Mouse (Mus musculus): Measurements from ENCODE around the gene Ltbp4. TPM values are rescaled to one million over a fixed set of nuclear protein-coding genes. Genes with fewer than 3 reads are reported as not detected.

Gene Ltbp4
- polyA plus RNA-seq, 1 experiment from 2014 or later, result 6.1 TPM

DNA sequence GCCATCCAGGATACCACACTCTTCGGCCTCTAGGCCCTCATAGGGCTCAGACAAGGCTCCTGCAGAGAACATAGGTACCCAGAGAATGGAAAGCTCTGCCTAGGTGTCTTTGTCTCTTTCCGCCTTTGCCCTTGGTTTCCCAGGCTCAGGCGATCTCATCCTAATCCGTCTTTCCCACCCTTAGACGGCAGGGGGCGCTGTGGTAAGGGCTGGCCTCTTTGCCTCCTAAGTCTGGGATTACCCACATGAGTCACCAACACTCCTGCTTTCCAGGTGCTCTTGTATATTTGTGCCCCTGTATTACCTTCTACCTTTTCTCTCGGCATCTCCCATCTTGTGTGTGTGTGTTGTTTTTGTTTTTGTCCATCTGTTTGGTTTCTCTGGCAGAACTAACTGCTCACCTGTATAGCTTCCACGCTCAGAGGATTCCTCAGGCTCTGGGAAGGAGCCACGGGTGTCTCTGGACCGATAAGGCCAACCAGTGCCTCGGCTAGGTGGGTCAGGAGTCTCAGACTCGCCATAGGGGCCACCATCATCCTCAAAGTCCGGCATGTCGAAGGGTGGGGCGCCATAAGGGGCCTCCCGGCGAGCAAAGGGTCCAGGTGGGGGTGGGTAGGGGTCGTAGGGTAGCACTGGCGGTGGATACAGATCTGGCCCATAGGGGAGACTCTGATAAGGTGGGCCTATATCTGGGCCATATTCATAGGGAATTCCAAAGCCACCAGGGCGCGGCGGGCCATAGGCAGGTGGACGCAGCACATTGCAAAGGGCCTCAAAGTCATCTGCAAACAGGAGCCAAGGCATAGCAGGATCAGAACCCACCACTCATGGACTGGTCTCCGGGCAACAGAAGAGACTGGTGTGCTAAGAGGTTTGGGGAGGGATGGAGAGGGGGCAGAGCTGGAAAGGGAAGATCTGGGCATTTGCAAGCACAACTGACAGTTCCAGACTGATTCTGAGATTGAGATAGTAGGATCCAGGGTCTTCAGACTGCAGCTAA is 31.0 kb downstream of the Ltbp4 start:
- Histone ChIP-seq H3K4me3 (no peak overlapping the region), H3K9me3 (no peaks in the 10 kb centered on the region), H3K36me3 (no peaks in the 10 kb centered on the region), H3K4me1 (peaks cover 9% of the 10 kb centered on the region; the same call in 1 of the 2 replicates), H3K9ac (no peak overlapping the region), H3K27me3 (replicated peaks) (peaks cover 18% of the 10 kb centered on the region), H3K27ac (no peak overlapping the region), H3K4me2 (replicated peaks) (no peak overlapping the region)
- 78% methylated on average over 24 of the region's 24 CpGs for WGBS
- no peak for ATAC-seq (ENCODE audit: low FRiP score, low read depth)

DNA sequence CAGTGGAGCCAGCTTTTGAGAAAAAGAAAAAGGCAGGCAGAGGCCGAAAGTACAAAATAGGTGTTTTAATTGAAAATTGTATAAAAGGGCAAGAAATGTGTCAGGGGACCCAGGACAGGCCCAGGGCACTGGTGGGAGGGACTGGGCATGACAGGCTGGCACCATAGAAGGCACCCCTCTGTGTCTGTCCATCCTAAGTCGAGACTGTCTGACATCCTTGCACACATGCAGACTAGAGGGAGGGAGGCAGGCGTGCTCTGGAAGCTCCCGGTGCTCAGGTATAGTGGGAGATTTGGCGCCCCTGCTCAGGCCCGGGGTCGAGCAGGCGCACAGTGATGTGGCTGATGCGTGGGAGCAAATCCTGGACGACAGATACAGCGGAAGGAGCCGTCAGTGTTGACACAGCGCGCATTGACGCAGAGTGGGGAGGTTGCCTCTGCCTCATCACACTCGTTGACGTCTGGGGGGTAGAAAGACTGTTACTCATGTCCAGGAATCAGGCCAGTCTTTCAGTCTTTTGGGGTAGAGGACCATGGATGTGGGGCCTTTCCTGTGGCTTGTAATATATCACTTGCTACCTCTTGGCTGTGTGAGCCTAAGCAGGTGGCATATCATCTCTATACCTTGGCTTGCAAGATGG is 32.3 kb downstream of the Ltbp4 start:
- Histone ChIP-seq H3K27me3 (replicated peaks) (peaks cover 14% of the 10 kb centered on the region), H3K27ac (no peak overlapping the region), H3K4me2 (replicated peaks) (no peak overlapping the region), H3K36me3 (no peaks in the 10 kb centered on the region), H3K9me3 (no peaks in the 10 kb centered on the region), H3K4me1 (0 out of 2 replicates have a peak, but pooled peaks cover 4% of the 10 kb centered on the region), H3K4me3 (no peak overlapping the region), H3K9ac (no peak overlapping the region)
- ATAC-seq (ENCODE audit: low FRiP score, low read depth), result no peak
- 87% methylated on average over 17 of the region's 17 CpGs for WGBS

- no peak overlapping the region for H3K9ac ChIP-seq
- WGBS, result 10% methylated on average over 11 of the region's 11 CpGs
- ATAC-seq (ENCODE audit: low FRiP score, low read depth), result 0 out of 2 replicates have a peak, but pooled peaks have one; percentile 13
- H3K4me1 ChIP-seq, result no peaks in the 10 kb centered on the region
- no peak overlapping the region for H3K27ac ChIP-seq
- no peak overlapping the region for H3K4me3 ChIP-seq
- no peak overlapping the region for H3K4me2 ChIP-seq (replicated peaks)
- no peaks in the 10 kb centered on the region for H3K9me3 ChIP-seq
- no peaks in the 10 kb centered on the region; the same call in 1 of the 2 replicates for H3K27me3 ChIP-seq (replicated peaks)
- no peaks in the 10 kb centered on the region for H3K36me3 ChIP-seq
These were observed 35.3 kb downstream of the Ltbp4 start for GRCm38 (mm10) chr7:27302172-27302571.

GRCm38 (mm10) chr7:27300801-27301200 is 36.7 kb downstream of the Ltbp4 start:
- Histone ChIP-seq H3K36me3 (no peaks in the 10 kb centered on the region), H3K4me1 (no peaks in the 10 kb centered on the region), H3K9me3 (no peaks in the 10 kb centered on the region), H3K4me2 (replicated peaks) (no peak overlapping the region), H3K9ac (no peak overlapping the region), H3K27me3 (replicated peaks) (no peaks in the 10 kb centered on the region; the same call in 1 of the 2 replicates), H3K27ac (no peak overlapping the region), H3K4me3 (no peak overlapping the region)
- WGBS, result 81% methylated on average over 5 of the region's 5 CpGs
- no peak for ATAC-seq (ENCODE audit: low FRiP score, low read depth)

DNA sequence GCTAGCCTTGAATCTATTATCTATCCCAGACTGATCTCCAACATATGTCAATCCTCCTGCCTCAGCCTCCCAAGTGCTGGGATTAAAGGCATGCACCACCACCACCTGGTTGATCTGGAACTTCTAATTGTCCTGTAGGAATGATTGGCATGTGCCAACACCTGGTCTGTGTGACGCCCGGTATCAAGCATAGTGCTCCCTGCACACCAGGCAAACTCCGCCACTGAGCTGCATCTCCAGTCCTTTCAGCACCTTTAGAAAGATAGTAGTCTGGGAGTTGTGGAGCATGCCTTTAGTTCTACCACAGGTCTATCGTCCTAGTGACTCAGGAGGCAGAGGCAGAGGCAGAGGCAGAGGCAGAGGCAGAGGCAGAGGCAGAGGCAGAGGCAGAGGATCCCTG is 37.1 kb downstream of the Ltbp4 start:
- Histone ChIP-seq H3K4me2 (replicated peaks) (no peak overlapping the region), H3K27me3 (replicated peaks) (no peaks in the 10 kb centered on the region; the same call in 1 of the 2 replicates), H3K9ac (no peak overlapping the region), H3K36me3 (no peaks in the 10 kb centered on the region), H3K27ac (no peak overlapping the region), H3K4me3 (no peak overlapping the region), H3K9me3 (no peaks in the 10 kb centered on the region), H3K4me1 (no peaks in the 10 kb centered on the region)
- WGBS, result 91% methylated on average over 4 of the region's 4 CpGs
- ATAC-seq (ENCODE audit: low FRiP score, low read depth), result no peak

- Histone ChIP-seq H3K4me1 (no peaks in the 10 kb centered on the region), H3K4me3 (no peak overlapping the region), H3K9me3 (no peaks in the 10 kb centered on the region), H3K27me3 (replicated peaks) (no peaks in the 10 kb centered on the region; the same call in 1 of the 2 replicates), H3K4me2 (replicated peaks) (no peak overlapping the region), H3K9ac (no peak overlapping the region), H3K27ac (no peak overlapping the region), H3K36me3 (no peaks in the 10 kb centered on the region)
- WGBS, result 87% methylated on average over 6 of the region's 6 CpGs
- ATAC-seq (ENCODE audit: low FRiP score, low read depth), result no peak
These were observed 38.7 kb downstream of the Ltbp4 start for GRCm38 (mm10) chr7:27298816-27299215.

GRCm38 (mm10) chr7:27298033-27298610 is 39.4 kb downstream of the Ltbp4 start:
- H3K4me1 ChIP-seq, result no peaks in the 10 kb centered on the region
- ATAC-seq (ENCODE audit: low FRiP score, low read depth), result no peak
- H3K4me2 ChIP-seq (replicated peaks), result no peak overlapping the region
- WGBS, result 88% methylated on average over 16 of the region's 16 CpGs
- H3K27ac ChIP-seq, result no peak overlapping the region
- H3K9me3 ChIP-seq, result no peaks in the 10 kb centered on the region
- H3K4me3 ChIP-seq, result no peak overlapping the region
- H3K36me3 ChIP-seq, result no peaks in the 10 kb centered on the region
- no peaks in the 10 kb centered on the region for H3K27me3 ChIP-seq (replicated peaks)
- H3K9ac ChIP-seq, result no peak overlapping the region

DNA sequence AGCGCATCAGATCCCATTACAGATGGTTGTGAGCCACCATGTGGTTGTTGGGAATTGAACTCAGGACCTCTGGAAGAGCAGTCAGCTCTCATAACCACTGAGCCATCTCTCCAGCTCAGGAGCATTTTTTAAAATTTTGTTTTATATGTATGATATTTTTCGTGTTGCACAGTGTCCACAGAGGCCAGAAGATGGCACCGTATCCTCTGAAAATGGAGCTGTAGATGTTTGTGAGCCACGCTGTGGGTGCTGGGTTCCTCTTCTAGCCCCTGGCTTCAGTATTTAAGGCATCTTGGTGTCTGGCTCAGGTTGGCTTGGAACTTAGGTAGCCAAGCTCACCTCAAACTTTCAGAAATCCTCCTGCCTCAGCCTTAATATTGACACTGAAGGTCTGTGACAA is 41.0 kb downstream of the Ltbp4 start:
- 92% methylated on average over 4 of the region's 4 CpGs for WGBS
- Histone ChIP-seq H3K4me2 (replicated peaks) (no peak overlapping the region), H3K9me3 (no peaks in the 10 kb centered on the region), H3K4me3 (no peak overlapping the region), H3K36me3 (no peaks in the 10 kb centered on the region), H3K27me3 (replicated peaks) (no peaks in the 10 kb centered on the region), H3K27ac (no peak overlapping the region), H3K4me1 (no peaks in the 10 kb centered on the region), H3K9ac (no peak overlapping the region)
- ATAC-seq (ENCODE audit: low FRiP score, low read depth), result no peak

GRCm38 (mm10) chr7:27295956-27296355 is 41.5 kb downstream of the Ltbp4 start:
- ATAC-seq (ENCODE audit: low FRiP score, low read depth), result no peak
- no peaks in the 10 kb centered on the region for H3K27me3 ChIP-seq (replicated peaks)
- H3K9ac ChIP-seq, result no peak overlapping the region
- no peaks in the 10 kb centered on the region for H3K36me3 ChIP-seq
- H3K4me2 ChIP-seq (replicated peaks), result no peak overlapping the region
- 82% methylated on average over 4 of the region's 4 CpGs for WGBS
- no peak overlapping the region for H3K4me3 ChIP-seq
- H3K27ac ChIP-seq, result no peak overlapping the region
- H3K9me3 ChIP-seq, result no peaks in the 10 kb centered on the region
- H3K4me1 ChIP-seq, result no peaks in the 10 kb centered on the region

DNA sequence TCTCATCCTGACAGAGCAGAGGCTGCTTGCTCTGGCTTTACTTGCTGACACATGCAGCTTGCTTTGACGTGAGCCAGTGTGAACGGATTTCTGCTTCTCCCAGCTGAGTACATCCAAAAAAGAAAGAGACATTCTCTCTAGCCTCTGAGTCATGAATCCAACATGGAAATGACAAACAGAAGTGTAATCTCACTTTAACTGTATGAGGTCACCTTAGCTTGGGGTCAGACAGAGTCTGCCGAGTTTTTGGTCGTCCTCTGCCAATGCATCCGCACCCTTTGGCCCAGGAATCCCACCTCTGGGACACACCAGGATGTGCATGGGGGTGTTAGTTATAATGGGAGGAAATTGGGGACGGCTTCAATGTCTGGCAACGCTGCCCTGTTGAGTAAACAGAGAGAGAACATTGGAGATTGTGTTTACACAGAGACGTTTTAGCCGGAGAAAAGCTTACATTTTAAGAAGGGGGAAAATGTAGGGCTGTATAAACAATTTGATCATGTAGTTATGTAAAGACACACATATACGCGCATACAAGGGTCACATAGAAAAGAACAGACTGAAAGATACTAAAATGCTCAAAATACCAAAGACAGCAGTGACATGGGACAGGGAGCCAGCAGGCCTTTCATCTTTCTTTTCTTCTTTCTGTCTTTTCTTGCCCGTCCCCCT is 45.6 kb downstream of the Ltbp4 start:
- WGBS, result 70% methylated on average over 12 of the region's 12 CpGs
- Histone ChIP-seq H3K27me3 (replicated peaks) (no peaks in the 10 kb centered on the region), H3K9me3 (no peaks in the 10 kb centered on the region)

DNA sequence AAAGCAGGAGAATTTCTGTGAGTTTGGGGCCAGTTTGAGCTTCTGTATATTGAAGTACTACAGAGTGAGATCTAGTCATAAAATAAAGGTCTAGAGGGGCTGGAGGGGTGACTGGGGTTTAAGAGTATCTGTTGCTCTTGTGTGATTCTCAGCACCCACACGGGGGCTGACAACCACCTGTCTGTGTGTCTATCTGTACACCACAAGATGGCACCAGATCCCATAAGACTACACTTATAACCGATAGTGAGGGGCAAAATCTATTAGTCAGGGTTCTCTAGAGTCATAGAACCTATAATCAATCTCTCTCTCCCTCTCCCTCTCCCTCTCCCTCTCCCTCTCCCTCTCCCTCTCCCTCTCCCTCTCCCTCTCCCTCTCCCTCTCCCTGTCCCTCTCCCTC is 46.9 kb downstream of the Ltbp4 start:
- no peak for ATAC-seq (ENCODE audit: low FRiP score, low read depth)
- 83% methylated on average over 2 of the region's 2 CpGs for WGBS
- H3K27me3 ChIP-seq (replicated peaks), result no peaks in the 10 kb centered on the region

More for the DNA sequence above, 45.6 kb downstream of the Ltbp4 start:
- H3K9ac ChIP-seq, result no peak overlapping the region
- H3K4me2 ChIP-seq (replicated peaks), result no peak overlapping the region
- no peaks in the 10 kb centered on the region for H3K36me3 ChIP-seq
- H3K4me1 ChIP-seq, result no peaks in the 10 kb centered on the region
- ATAC-seq (ENCODE audit: low FRiP score, low read depth), result no peak
- no peak overlapping the region for H3K27ac ChIP-seq
- H3K4me3 ChIP-seq, result no peak overlapping the region

DNA sequence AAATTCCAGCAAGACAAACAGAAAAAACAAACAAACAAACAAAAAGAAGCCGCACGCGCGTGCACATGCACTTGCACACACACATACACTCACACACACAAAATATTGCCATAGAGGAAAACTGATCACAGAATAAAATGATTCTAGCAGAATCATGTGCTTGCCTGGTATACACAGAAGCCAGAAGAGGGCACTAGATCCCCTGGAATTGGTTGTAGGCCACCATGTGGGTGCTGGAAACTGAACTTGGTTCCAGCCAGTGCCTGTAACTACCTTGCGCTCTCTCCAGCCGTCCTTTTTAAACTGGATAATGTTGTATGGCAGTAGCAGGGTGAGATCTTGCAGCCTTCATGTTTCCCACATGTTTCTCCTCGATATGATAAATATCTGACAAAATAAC is 48.8 kb downstream of the Ltbp4 start:
- Histone ChIP-seq H3K4me2 (replicated peaks) (no peak overlapping the region), H3K27me3 (replicated peaks) (peaks cover 9% of the 10 kb centered on the region; the same call in 1 of the 2 replicates), H3K9me3 (no peaks in the 10 kb centered on the region), H3K4me3 (no peak overlapping the region), H3K36me3 (no peaks in the 10 kb centered on the region), H3K4me1 (no peaks in the 10 kb centered on the region), H3K9ac (no peak overlapping the region), H3K27ac (no peak overlapping the region)
- WGBS, result 85% methylated on average over 7 of the region's 7 CpGs
- no peak for ATAC-seq (ENCODE audit: low FRiP score, low read depth)

More for the DNA sequence above, 46.9 kb downstream of the Ltbp4 start:
- Histone ChIP-seq H3K4me3 (no peak overlapping the region), H3K4me2 (replicated peaks) (no peak overlapping the region), H3K36me3 (no peaks in the 10 kb centered on the region), H3K27ac (no peak overlapping the region), H3K4me1 (no peaks in the 10 kb centered on the region), H3K9ac (no peak overlapping the region), H3K9me3 (no peaks in the 10 kb centered on the region)

All from neural tube, embryonic 12.5 days (tissue).